Mouse (Mus musculus) kidney, adult 8-10 months (tissue): Measurements from ENCODE around the gene Dusp10.
A peak's percentile ranks its signal among the peaks of the same experiment; 100 is the strongest.

ENCODE experiments used
- DNase-seq, 2 experiments: peaks; one replicate each; pipeline ENCODE4 v3.0.0; 2022

Gene Dusp10

DNA sequence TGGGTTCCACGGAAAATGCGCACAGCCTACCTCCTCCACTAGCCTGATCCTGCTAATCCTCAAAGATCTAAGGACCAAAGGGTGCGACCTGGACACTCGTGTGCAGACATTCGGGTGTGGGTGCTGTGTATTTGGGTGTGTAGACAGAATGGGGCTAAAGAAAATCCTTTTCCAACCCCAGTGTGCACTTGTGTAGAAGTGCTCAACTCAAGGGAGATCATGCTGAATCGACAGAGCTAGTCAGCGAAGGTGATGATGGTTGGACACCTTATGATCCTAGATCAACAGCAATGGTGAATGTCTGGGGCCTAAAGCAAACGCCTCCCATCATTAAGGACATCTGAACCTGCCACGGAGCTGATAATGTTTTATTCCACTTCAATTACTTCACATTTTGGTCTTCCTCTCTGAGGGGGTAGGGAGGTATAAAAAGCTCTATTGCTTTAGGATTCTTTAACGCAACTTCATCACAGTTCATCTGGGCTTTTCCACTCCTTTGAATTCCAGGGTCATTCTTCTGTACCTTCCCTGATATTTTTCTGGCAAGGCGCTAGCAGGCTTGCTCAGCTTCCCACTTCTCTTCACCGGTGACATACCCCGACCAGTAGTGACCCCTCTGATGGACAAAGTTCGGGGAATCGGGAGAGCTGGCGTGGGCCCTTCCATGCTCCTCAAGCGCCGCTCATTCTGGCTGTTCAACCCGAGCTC is 19.7 kb downstream of the Dusp10 start:
- DNase-seq = no peak

DNA sequence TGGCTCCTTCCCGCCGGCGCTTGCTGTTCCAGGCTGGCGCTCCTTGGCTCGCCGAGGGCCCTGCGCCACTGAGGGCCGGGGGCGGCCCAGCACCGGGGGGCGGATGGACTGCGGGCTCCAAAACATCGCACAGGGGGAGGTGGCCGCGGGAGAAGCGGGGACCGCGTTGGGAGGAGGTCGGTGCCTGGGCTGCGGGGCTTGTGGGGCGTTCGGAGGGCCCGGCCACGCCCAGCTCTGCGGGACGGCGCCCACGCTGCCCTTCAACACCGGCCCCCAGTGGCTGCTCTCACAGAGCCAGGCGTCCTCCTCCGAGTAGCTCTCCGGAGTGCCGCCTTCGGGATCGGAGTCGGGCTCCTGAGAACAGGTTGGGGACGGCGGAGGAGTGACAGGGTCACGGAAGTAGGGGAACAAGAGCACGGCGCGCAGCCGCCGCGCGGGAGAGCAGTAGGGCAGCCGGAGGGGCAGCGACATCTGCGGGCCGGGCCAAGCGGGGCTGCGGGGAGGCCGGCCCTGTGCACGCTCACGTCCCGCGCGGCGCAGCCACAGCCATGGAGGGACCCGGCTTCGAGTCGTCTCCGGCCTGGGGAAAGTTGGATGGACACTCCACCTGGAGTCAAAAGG is 20.4 kb downstream of the Dusp10 start:
- no peak for DNase-seq

DNA sequence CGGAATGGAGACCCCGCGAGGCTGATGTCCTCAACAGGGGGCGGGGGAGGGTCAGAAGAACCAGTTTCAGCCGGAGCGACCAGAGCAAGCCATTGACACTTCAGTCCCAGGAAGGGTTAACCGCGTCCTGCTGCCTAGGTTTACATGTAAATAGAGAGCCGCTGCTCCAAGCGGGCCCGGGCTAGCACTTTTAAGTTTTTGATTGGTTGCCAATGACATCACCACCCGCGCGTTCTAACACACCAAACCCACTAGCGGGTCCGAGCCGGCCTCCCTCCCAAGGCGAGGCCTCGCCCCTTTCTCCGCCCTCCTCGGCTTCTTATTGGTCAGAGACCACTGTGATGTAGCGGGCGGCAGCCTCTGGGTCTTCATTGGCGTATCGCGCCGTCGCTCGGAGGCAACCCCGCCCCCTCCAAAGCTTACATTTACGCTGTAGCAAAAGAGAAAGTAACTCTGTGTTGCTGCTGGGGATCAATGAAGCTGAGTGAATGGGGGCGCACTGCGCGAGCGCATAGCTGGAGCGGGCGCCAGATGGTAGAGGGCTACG is 21.0 kb downstream of the Dusp10 start, which contains the start of gene 1700056E22Rik:
Gene 1700056E22Rik (minus strand): TSS at position 291 of the 547 bp plus-strand sequence.
- peak; percentile 99 for DNase-seq

DNA sequence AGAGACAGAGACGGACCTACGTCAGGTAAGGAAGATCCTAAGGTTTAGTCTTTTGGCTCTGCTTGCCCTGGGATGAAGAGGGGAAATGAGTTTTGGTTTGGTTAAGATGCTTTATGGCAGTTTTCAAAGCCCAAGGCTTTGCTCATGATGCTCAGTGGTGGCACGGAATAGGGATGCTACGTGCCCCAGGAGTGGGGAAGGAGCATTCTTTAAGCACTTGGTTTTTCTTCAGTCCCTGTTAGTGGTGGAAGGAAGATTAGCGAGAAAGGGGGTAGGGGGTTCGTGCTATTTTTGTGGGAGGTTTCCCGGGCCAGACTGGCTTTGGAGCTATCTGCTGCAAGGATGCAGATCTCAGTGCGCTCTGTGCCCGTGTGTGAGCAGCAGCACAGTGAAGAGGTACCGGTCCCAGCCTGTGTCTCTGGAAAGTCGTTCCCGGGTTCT is 21.7 kb downstream of the Dusp10 start:
- DNase-seq = peak; percentile 9 to 10

DNA sequence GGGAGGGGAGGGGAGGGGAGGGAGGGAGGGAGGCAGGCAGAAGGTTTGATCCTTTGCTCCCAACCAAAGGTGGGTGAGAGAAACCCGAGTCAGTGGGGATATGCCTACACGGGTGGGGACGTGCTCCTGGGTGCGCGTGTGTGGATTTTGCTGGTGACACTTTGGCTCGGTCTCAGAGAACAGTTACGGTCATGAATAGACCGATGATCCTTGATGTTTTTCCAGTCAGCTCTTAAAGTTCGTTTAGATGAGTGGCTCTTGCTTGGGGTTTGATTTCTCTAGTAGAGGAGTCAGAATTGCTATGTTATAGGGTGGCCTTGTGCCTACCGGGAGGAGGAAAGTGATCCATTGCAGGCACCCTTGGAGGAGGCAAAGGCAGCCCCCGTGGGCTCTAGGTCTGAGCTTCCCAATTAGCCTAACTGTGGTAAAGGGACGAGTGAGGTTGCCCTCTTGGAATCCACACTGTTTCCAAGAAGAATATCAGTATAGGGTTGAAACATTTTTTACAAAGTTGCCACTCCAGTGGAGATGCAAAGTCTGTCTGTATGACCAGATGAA is 22.3 kb downstream of the Dusp10 start:
- no peak for DNase-seq

DNA sequence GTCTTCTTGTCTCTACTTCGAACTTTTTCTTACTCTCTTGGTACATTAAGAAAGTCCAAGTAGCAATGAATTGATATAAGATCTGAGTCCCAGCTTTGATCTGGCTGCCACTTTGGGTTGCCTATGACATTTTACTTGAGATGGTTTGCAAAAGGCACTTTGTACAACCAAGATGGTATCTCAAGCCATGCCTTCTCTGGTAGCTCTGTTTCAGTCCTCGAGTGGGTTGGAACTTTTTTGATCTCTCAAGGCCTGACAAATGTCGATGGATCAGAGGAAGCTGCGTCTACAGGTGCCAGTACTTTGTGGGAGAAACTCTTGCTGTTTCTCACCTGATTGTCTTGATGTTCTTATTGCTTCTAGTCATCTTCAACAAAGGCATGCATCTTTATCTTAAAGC is 24.7 kb downstream of the Dusp10 start:
- no peak for DNase-seq

DNA sequence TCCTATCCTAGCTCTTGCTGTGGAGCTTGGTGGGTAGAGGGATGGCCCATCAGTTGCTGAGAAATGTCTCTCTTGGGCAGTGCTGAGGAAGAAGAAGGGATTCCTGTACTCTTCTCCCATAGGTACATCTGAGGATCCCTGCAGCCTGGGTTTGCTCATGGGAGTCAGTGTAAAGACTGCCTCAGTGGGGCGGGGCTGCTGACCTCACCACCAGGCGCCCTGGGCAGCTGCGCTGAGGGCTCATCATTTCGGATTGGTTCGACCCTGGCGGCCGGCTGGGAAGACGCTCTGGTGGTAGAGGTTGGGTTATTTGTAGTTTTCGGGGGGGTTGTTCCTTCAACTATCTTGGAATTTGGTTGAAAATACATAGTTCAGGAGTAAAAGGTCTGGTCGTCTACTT is 26.2 kb downstream of the Dusp10 start:
- no peak for DNase-seq

DNA sequence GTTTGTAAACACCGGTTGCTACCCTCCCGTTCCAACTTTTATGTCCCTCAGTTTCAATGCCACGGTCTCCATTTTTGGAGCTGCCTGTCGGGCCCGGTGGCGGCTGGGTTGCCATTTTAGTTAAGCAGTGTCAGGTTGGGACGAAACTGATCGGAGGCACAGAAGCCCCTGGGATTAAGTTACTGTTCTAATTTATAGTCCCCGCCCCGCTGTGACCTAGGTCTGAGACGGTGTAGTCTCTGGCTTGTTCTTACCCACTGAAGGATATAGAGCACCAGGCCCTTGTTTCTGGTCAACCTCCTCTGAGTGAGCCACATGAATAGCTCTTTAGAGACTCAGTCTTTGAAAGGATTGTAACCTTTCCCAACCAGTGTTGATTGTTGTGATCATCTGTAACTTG is 27.1 kb downstream of the Dusp10 start:
- no peak for DNase-seq

DNA sequence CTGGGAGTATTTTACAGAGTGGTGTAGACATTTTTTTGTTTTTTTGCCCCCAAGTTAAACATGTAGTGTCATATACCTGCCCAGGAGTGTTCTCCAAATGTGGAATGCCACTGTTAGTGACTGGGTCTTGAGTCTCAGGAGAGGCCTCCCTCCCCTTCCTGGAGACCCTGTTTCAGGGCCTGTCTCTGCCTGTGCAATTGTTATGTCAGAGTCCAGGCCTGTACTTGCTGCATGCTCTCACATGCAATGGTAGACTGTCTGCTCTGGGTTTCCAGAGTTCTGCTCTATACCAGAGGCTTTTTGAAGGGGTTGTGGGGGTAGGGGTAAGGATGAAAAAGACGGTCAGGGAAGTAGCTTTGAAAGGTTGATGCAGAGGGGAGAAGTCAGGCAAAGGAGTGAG is 27.8 kb downstream of the Dusp10 start:
- DNase-seq = no peak

DNA sequence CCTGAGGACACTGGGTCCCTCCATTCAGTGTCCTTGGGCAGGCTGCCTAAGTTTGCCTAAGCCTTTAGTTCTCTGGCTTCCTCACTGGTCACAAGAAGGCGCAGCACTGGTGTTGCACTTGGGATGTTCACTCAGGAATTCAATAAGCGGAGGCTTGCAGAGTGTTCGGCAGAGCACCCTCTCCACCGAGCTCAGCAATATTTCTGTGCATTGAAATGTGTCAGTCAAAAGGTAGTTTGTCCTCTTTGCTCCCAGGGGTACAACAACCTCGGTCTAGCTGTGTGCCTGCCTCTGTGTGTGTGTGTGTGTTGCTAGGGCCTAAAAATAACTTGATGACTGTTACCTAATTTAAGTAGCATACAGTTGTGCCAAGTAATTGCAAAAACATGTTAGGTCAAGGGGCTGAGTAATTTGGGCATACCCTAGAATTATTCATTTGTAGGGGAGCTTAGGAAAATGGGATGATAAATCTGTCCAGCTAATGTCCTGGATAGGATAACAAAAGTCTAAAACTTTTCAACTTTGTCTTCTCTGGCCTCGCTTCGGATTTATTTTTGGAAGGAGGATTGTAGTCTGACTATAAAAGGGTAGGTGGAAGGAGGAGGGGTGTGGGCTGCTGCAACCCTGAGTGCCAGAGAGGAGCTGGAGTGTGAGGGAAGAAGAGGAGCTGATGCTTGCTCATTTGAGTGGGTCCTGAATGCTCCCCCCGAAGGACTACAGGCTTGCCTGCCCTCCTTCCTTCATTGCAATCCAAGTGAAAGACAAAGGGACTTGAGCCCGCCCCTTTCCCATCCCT is 28.9 kb downstream of the Dusp10 start:
- no peak for DNase-seq

DNA sequence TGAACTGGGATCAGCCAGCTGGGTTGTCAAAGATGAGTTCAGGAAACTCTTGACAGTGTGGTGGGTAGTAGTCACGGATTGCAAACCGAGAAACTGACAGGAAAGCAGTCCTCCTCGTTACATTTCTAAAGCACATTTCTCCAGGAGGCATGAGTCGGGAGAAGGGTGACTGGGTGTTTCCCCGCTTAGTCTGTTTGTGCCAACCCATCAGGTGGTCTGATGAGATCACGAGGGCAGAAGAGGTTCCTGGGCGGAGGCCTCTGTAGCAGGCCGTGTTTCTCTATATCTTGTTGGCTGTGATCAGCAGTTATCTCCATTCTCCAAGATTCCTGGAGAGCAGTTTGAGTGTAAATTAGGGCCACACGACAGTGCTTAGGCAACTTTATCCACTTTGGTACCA is 29.6 kb downstream of the Dusp10 start:
- no peak for DNase-seq

DNA sequence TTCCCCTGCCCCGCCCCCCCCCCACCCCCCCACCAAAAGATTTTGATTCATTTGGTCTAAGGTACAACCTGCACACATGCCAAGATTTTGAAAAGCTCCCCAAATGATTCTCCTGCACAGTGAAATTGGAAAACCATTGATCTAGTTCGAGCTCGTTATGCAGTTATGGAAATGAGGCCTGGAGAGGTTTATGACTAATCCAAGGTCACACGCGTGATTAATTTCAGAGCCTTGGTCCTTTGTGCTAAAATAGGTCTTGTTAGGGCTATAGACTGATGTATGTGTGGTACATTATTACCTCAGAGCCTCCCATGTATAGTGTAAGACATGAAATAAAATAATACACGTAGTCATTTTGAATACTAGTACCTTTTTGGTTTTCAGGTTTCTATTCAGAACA is 30.3 kb downstream of the Dusp10 start:
- DNase-seq = no peak

DNA sequence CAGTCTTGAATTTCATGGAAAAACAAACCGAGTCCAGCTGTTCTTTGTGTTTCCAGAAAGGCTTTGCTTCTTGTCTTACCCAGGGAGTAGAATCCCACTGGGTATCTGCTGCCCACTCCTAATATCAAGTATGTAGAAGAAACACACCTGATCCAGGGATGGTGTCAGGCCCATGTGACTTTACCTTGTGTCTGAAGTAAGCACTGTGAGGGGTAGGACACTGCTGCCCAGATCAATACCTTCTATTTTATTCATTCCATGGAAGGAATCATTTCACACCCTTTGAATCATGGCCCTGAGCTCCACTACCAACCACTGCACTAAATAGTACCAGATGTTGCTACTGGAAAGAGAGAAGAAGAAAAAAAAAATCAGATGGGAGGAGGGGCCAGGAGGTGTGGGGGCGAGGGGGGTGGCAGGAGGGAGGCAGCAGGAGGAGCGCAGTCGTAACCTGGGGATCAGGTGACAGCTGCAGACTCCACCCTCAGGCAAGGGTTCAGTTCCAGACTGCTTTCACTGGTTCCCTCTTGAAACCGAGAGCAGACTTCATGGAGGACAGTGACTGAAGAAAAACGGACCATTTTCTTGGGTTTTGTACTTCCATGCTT is 33.1 kb downstream of the Dusp10 start:
- DNase-seq = no peak

DNA sequence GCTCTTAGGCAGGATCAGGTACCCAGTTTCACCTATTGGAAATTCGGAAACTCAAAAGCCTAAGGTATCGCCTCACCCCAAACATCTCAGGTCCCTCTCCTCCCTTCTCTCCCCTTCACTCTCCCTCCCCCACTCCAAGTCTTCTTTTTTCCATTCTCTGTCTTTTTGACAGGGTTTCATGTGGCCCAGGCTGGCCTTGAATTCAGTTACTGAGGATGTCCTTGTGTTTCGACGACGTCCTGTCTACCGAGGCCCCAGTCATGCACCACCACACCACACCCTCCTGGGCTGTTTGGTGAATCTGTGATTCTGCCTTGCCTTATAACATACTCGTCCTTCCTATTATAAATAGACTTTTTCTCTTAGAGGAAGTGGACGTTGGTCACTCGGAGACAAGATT is 34.7 kb downstream of the Dusp10 start:
- no peak for DNase-seq

DNA sequence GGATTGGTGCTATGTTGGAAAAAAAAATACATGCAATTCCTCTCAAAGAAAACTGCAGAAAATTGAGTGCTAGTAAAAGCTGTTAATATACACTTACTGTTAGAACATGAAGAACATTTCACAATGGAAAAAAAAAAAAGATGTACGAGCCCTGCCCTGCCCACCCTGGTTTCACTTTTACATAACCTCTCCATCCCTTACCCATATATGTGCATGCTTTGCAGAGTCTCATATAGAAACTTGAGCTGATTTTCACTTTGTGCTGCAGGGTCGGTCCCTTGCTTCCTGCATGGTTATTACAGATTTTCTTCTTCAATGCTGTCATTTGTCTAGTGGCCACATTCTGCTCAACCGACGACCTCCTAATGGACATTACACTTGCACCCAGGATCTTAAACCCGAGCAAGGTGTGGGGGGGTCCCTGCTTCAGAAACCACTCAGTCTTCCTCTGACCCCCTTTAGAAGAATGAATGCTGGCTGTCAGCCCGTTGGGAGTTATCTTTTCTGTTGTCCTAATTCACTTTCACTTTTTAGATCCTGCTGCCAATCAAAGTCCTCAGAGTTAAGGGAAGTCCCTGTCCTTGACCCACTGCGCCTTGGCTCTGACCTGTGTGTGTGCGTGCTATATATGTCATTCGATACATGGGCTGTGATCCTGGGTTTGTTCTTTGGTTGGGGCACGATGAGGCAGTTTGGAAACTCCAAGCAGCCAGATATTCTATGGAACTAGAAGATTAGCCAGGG is 35.7 kb downstream of the Dusp10 start:
- no peak for DNase-seq

DNA sequence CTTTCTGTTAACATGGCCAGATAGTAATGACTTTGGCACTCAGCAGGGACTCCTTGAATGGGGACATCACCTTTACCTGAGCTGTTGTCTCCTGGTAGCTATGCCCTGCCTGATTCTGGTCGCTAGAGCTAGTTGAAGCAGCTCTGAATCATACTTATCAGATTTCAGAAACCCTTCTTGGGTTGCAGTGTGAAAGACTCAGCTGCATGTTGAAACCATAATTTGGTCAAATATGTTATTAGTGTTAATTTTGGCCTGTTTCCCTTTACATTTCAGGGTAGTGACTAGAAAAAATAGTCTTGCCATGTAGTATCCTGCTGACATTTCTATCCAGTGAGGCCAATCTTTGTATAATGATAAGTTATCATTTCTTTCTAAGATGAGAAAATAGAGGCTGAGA is 38.2 kb downstream of the Dusp10 start:
- no peak for DNase-seq

DNA sequence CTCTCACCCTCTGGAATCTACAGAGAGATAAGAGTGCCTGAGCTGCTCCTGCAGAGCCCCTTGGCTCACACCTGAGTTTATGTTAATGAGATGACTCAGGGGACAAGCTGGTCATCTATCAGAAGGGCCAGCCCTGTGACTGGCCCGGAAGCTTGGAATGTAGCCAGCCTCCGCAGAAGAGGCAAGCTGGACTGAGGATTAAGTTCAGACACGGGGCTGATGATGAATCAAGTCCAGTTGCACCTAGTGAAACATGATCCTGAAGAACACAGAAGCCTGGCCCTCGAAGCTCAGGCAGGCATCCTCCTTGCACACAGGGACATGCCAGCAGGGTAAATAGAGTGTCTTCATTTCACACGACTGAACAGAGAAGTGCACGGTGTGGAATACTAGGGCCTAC is 38.7 kb downstream of the Dusp10 start:
- DNase-seq = peak; percentile 12 to 24

DNA sequence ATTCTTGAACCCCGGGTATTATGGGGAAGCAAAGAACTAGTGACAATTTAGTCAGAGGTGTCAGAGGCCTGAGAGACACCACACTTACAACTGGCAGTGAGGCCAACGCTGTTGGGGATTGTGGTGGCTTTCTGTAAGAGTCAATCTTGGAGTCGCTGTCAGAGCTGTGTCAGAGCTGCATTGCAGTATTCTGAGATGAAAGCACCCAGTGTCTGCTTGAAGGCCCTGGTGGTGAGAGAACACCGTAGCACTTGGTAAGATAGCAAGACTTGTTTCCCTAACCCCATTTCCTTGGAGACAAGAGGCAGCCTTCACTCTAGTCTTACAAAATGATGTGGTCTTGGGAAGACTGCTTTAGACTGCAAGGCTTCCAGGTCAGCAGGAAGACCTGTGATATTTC is 39.2 kb downstream of the Dusp10 start:
- DNase-seq = no peak

DNA sequence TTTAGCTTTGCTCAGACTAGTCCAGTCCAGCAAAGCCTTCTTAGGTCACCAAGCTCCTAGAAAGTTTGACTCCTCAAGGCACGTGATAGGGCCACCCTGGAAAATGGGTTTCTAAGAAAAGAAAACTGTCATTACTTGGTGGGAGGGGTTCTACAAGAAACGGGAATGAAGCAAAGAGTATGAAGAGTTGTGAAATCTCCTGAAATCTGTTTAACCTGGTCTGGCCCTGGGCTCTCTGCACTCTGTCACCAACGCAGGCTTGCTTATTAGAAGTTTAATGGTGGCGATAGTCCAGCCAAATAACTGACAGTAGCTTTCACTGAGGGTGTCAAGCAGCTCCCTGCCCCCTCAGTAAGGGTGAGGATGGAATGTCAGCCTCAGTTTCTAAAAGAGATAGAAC is 40.0 kb downstream of the Dusp10 start:
- DNase-seq = no peak

DNA sequence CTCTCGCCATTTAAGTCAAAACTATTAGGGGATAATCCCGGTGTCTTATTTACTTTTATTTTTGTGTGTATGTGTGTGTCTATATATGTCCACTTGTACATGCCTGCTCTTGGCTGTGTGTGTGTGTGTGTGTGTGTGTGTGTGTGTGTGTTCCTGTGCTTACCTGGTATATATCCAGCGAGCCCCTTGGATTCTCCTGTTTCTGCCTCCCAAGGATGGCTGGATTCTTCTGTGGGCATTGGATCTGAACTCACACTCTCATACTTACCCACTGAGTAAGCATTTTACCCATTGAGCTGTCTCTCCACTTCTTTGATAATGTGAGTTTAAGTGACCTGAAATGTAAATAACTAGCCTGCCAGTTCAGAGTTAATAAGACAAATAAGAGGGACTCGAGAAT is 40.6 kb downstream of the Dusp10 start:
- no peak for DNase-seq

DNA sequence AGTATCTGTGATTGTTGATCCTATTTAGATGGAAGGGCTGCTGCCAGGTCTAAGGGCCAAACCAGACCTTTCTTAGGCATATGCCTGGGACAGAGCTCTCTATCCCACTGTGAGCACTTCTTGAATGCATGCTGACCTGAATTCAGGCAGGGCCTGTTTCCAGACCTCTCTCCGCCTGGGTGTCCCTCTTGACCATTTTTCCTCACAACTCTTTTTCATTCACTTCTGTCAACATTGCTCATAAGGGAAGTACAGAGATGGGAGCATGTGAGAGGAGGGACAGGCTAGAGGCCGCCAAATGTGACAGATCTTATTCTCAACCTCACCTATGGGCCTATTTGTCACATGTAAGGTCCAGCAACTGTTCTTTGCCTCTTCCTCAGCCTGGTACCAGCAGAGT is 41.1 kb downstream of the Dusp10 start:
- no peak for DNase-seq

DNA sequence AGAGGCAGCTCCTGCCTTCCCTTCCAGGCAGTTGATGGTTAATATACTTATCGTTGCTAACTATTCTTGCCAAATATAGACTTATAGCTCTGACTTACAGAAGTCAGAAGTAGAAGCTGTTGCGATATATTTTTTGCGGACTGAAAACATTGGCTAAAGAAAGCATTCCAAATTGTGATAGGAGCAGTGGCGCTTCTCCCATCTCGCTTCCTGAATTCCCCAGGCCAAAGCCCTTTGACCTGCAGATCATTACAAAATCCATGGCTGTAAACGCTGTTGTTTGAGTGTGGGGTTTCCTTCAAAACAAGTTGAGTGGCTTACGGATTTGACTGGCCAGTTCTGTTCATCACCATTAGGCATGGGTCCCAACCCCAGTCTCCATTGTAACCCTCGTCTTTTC is 45.1 kb downstream of the Dusp10 start:
- DNase-seq = no peak
